Mouse (Mus musculus) erythroid progenitor cell, adult 5-6 weeks (primary cell): ENCODE data around the gene Scnn1b. TPM values are rescaled to one million over a fixed set of nuclear protein-coding genes. Genes with fewer than 3 reads are reported as not detected.
A peak's percentile ranks its signal among the peaks of the same experiment; 100 is the strongest.

Experiments used
- ATAC-seq: replicated peaks from 2 replicates; pipeline ENCODE4 v1.8.0; 2016; ENCODE audit warnings: moderate number of reproducible peaks, mild to moderate bottlenecking, moderate TSS enrichment, inconsistent platforms; ENCODE audit not compliant: poor library complexity, low FRiP score, severe bottlenecking
- total RNA-seq, 2 experiments: library from RNA; stranded (forward) in 1 of 2; stranded (reverse) in 1 of 2; fragments of 150-400 nt in 1 of 2; fragments of 186-747, 209-891 nt in 1 of 2; gene quantifications; 2 replicates each; pipeline versions ENCODE4 v1.2.3 to v1.2.4; 2015 to 2017; ENCODE audit warnings: low replicate concordance in 2 of 2

Gene Scnn1b
- total RNA-seq, 2 experiments from 2014 or later, result not detected

GRCm38 (mm10) chr7:121955802-121956201 is 91.0 kb downstream of the Scnn1b start:
- 0 out of 2 replicates have a peak, but pooled peaks have one; percentile 14 for ATAC-seq

GRCm38 (mm10) chr7:121961913-121962570 is 97.2 kb downstream of the Scnn1b start:
- ATAC-seq, result no peak

GRCm38 (mm10) chr7:121962571-121962959 is 97.7 kb downstream of the Scnn1b start:
- no peak for ATAC-seq

GRCm38 (mm10) chr7:121963883-121964398 is 99.1 kb downstream of the Scnn1b start:
- no peak for ATAC-seq

GRCm38 (mm10) chr7:121966169-121966568 is 101.3 kb downstream of the Scnn1b start:
- no peak for ATAC-seq

Other genes starting within 250 kb of the Scnn1b start
- gene Usp31, start 157.8 kb upstream of the Scnn1b start, total RNA-seq (2015; ENCODE audit: low replicate concordance), result 5.0 and 6.3 TPM in 2 replicates
- 5.9 and 7.6 TPM in 2 replicates for gene Usp31, start 157.8 kb upstream of the Scnn1b start, total RNA-seq (2017; ENCODE audit: low replicate concordance)
- not detected in 2 replicates for gene Scnn1g, start 130.6 kb upstream of the Scnn1b start, total RNA-seq (2015; ENCODE audit: low replicate concordance)
- gene Scnn1g, start 130.6 kb upstream of the Scnn1b start, total RNA-seq (2017; ENCODE audit: low replicate concordance), result not detected in 2 replicates
- gene Cog7, start 116.7 kb downstream of the Scnn1b start, total RNA-seq (2015; ENCODE audit: low replicate concordance), result 4.2 and 6.1 TPM in 2 replicates
- gene Cog7, start 116.7 kb downstream of the Scnn1b start, total RNA-seq (2017; ENCODE audit: low replicate concordance), result 1.7 and 4.4 TPM in 2 replicates
- gene Gga2, start 156.2 kb downstream of the Scnn1b start, total RNA-seq (2015; ENCODE audit: low replicate concordance), result 6.3 and 7.6 TPM in 2 replicates
- gene Gga2, start 156.2 kb downstream of the Scnn1b start, total RNA-seq (2017; ENCODE audit: low replicate concordance), result 4.9 and 7.2 TPM in 2 replicates
- 11.2 and 13.0 TPM in 2 replicates for gene Ubfd1, start 202.1 kb downstream of the Scnn1b start, total RNA-seq (2015; ENCODE audit: low replicate concordance)
- 1.7 and 10.4 TPM in 2 replicates for gene Ubfd1, start 202.1 kb downstream of the Scnn1b start, total RNA-seq (2017; ENCODE audit: low replicate concordance)
- 0.72 TPM in 1 of 2 replicates, not detected in the other for gene Ears2, start 202.2 kb downstream of the Scnn1b start, total RNA-seq (2015; ENCODE audit: low replicate concordance)
- gene Ears2, start 202.2 kb downstream of the Scnn1b start, total RNA-seq (2017; ENCODE audit: low replicate concordance), result 0.15 and 0.90 TPM in 2 replicates
- 88.7 and 168 TPM in 2 replicates for gene Ndufab1, start 236.8 kb downstream of the Scnn1b start, total RNA-seq (2015; ENCODE audit: low replicate concordance)
- 19.6 and 45.8 TPM in 2 replicates for gene Ndufab1, start 236.8 kb downstream of the Scnn1b start, total RNA-seq (2017; ENCODE audit: low replicate concordance)